30 mouse cellular contexts compared by ENCODE assay signal in the genomic region with DNA sequence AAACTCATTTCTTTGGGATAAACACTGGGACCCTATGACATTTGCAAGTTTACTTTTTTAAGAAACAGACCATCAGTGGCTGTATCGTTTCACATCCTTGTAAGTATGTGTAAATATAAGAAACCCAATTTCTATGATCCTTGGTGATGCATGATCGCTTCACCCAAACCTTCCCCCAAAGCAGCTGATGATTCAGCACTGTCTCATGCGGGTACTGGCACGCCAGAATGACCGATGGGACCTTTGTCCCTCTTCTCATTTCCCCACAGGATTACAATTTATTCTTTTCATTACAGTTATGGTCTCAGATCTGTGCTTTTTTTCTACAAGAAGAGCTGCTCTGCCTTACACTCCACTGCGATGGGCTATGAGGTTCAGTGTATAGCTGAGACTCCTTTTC. TPM values are rescaled to one million over a fixed set of nuclear protein-coding genes. Genes with fewer than 3 reads are reported as not detected.
DNase-seq lines count a peak whose midpoint lies in the region; ATAC-seq and TF ChIP-seq lines count a peak whose summit lies in the region.
"Had no signal": no experiment of that assay in that cellular context is flagged by ENCODE, and none has a peak within 500 bp of the region (broad histone marks: within the 10 kb centered on the region; RNA-seq: fewer than 3 reads in every experiment).

No protein-coding gene starts in this region.

- no peak overlapping the region for H3K27ac ChIP-seq in kidney, adult 2 months (ENCODE audit: insufficient read depth, low read depth, low read length)
- no peak overlapping the region for H3K27ac ChIP-seq in forebrain, embryonic 13.5 days
- no peak overlapping the region for H3K27ac ChIP-seq in forebrain, embryonic 11.5 days (ENCODE audit: low read depth, low read length)
- H3K27ac ChIP-seq: embryonic facial prominence, embryonic 12.5 days; embryonic facial prominence, embryonic 15.5 days; forebrain, embryonic 12.5 days; heart, adult 2 months; heart, embryonic 10.5 days; heart, embryonic 13.5 days; hindbrain, embryonic 14.5 days; hindbrain, postnatal 0 days had no signal

- ATAC-seq in forebrain, embryonic 13.5 days, result no peak
- ATAC-seq in forebrain, embryonic 11.5 days (replicated peaks; ENCODE audit: low FRiP score), result no peak
- ATAC-seq: forebrain, embryonic 16.5 days; hindbrain, postnatal 0 days; inflammation-experienced regulatory T-cells, adult 6 months; intestine, embryonic 16.5 days; Patski had no signal

- TF ChIP-seq CTCF in kidney, adult 2 months (conservative IDR thresholded peaks at IDR 0.05; ENCODE audit: insufficient read depth, insufficient read length, low read depth, low read length), result no peak
- TF ChIP-seq CTCF in C2C12 (IDR thresholded peaks at IDR 0.05; ENCODE audit: control insufficient read depth, insufficient read depth, insufficient read length), result no peak

- WGBS in kidney, adult 2 months, result 71% methylated on average over 6 of the region's 6 CpGs
- WGBS in forebrain, embryonic 13.5 days, result 94% methylated on average over 6 of the region's 6 CpGs
- 91% methylated on average over 6 of the region's 6 CpGs for WGBS in forebrain, embryonic 11.5 days

- H3K79me3 ChIP-seq in C2C12 (ENCODE audit: low read depth), result no peaks in the 10 kb centered on the region

- no peak overlapping the region for H3ac ChIP-seq in C2C12 (ENCODE audit: control insufficient read depth, insufficient read length, low read depth)

- H3K4me2 ChIP-seq in forebrain, embryonic 13.5 days, result no peak overlapping the region
- H3K4me2 ChIP-seq in forebrain, embryonic 11.5 days (ENCODE audit: low read depth, low read length, severe bottlenecking), result no peak overlapping the region
- H3K4me2 ChIP-seq: embryonic facial prominence, embryonic 12.5 days; embryonic facial prominence, embryonic 15.5 days; forebrain, embryonic 12.5 days; heart, embryonic 13.5 days; hindbrain, embryonic 14.5 days had no signal

- no peaks in the 10 kb centered on the region for H3K9me3 ChIP-seq in forebrain, embryonic 13.5 days (replicated peaks)
- H3K9me3 ChIP-seq in forebrain, embryonic 11.5 days (ENCODE audit: control insufficient read depth, low read length), result no peaks in the 10 kb centered on the region
- H3K9me3 ChIP-seq: embryonic facial prominence, embryonic 12.5 days; embryonic facial prominence, embryonic 15.5 days; forebrain, embryonic 12.5 days; heart, embryonic 10.5 days; heart, embryonic 13.5 days had no signal

- H3K9ac ChIP-seq in forebrain, embryonic 13.5 days, result no peak overlapping the region
- no peak overlapping the region for H3K9ac ChIP-seq in forebrain, embryonic 11.5 days (ENCODE audit: low read length)
- H3K9ac ChIP-seq: embryonic facial prominence, embryonic 12.5 days; embryonic facial prominence, embryonic 15.5 days; forebrain, embryonic 12.5 days; heart, embryonic 13.5 days; hindbrain, embryonic 14.5 days had no signal

- no peak for TF ChIP-seq POLR2A in kidney, adult 2 months (IDR thresholded peaks at IDR 0.05; ENCODE audit: low read depth, low read length)

- no peaks in the 10 kb centered on the region for H3K27me3 ChIP-seq in kidney, adult 2 months (replicated peaks; ENCODE audit: control insufficient read depth, insufficient read depth, low read length)
- H3K27me3 ChIP-seq in C2C12 (ENCODE audit: control insufficient read depth, insufficient read depth, insufficient read length), result no peaks in the 10 kb centered on the region
- H3K27me3 ChIP-seq in forebrain, embryonic 13.5 days, result no peaks in the 10 kb centered on the region
- no peaks in the 10 kb centered on the region for H3K27me3 ChIP-seq in forebrain, embryonic 11.5 days (ENCODE audit: control insufficient read depth, insufficient read depth, low read length)
- H3K27me3 ChIP-seq: embryonic facial prominence, embryonic 12.5 days; embryonic facial prominence, embryonic 15.5 days; forebrain, embryonic 12.5 days; heart, embryonic 13.5 days; Patski had no signal

- H3K36me3 ChIP-seq in kidney, adult 2 months (ENCODE audit: control insufficient read depth, insufficient read depth, low read length), result peaks cover 22% of the 10 kb centered on the region
- H3K36me3 ChIP-seq in C2C12 (ENCODE audit: control insufficient read depth, insufficient read depth), result peaks cover 86% of the 10 kb centered on the region
- peaks cover 93% of the 10 kb centered on the region for H3K36me3 ChIP-seq in forebrain, embryonic 13.5 days (ENCODE audit: poor library complexity, severe bottlenecking)
- H3K36me3 ChIP-seq in forebrain, embryonic 11.5 days (ENCODE audit: control insufficient read depth, insufficient read depth, low read length), result peaks cover 16% of the 10 kb centered on the region

- H3K4me3 ChIP-seq in kidney, adult 2 months (ENCODE audit: insufficient read depth, low read depth, low read length), result no peak overlapping the region
- no peak overlapping the region for H3K4me3 ChIP-seq in C2C12 (ENCODE audit: insufficient read depth, poor library complexity, severe bottlenecking)
- no peak overlapping the region for H3K4me3 ChIP-seq in forebrain, embryonic 13.5 days
- no peak overlapping the region for H3K4me3 ChIP-seq in forebrain, embryonic 11.5 days (ENCODE audit: low read depth, low read length)
- H3K4me3 ChIP-seq: embryonic facial prominence, embryonic 12.5 days; embryonic facial prominence, embryonic 15.5 days; forebrain, embryonic 12.5 days; heart, adult 2 months; heart, embryonic 10.5 days; heart, embryonic 13.5 days had no signal

- H3K79me2 ChIP-seq in C2C12 (ENCODE audit: control insufficient read depth, insufficient read depth), result no peaks in the 10 kb centered on the region

- DNase-seq in adrenal gland, adult 2 months, result peak; percentile 70
- DNase-seq in adrenal gland, postnatal 10 days, result no peak
- DNase-seq in kidney, adult 2 months, result peak; percentile 16
- DNase-seq in kidney, postnatal 14 days, result no peak
- DNase-seq in adrenal gland, postnatal 36 days, result peak; percentile 56 to 66
- DNase-seq in forebrain, embryonic 11.5 days (ENCODE audit: low spot score), result no peak
- DNase-seq: cerebellum, adult 11 months; cerebellum, adult 2 months; cerebellum, adult 9-11 months; cerebellum, postnatal 25 days; gastrocnemius, postnatal 10 days; gastrocnemius, postnatal 36 days; heart, adult 2 months; heart, postnatal 14 days; heart, postnatal 4 days; kidney, adult 18-20 months had no signal

- no peaks in the 10 kb centered on the region for H3K4me1 ChIP-seq in kidney, adult 2 months (ENCODE audit: control insufficient read depth, insufficient read depth, low read length)
- no peaks in the 10 kb centered on the region for H3K4me1 ChIP-seq in forebrain, embryonic 13.5 days
- no peaks in the 10 kb centered on the region for H3K4me1 ChIP-seq in forebrain, embryonic 11.5 days (replicated peaks; ENCODE audit: control insufficient read depth, insufficient read depth, low read length)
- H3K4me1 ChIP-seq: embryonic facial prominence, embryonic 12.5 days; embryonic facial prominence, embryonic 15.5 days; forebrain, embryonic 12.5 days; heart, embryonic 10.5 days; heart, embryonic 13.5 days had no signal

TF ChIP-seq in C2C12, 6 proteins besides CTCF, POLR2A, EP300 and RAD21:
- no peak for TF ChIP-seq FOSL1 (IDR thresholded peaks at IDR 0.05; ENCODE audit: insufficient read depth, low read length, poor library complexity, severe bottlenecking)
- TF ChIP-seq MYOD1 (IDR thresholded peaks at IDR 0.05; ENCODE audit: control insufficient read depth, insufficient read length, low read depth), result no peak
- TF ChIP-seq MAX (IDR thresholded peaks at IDR 0.05), result no peak
- TF ChIP-seq CEBPB (IDR thresholded peaks at IDR 0.05; ENCODE audit: low read depth), result peak; percentile 90
- TF ChIP-seq USF1 (IDR thresholded peaks at IDR 0.05; ENCODE audit: low read depth), result no peak
- TF ChIP-seq MYOG (IDR thresholded peaks at IDR 0.05; ENCODE audit: control insufficient read depth, extremely low read depth, insufficient read length), result no peak

RNA-seq across cellular contexts. Expression of gene Cplx1, which starts 23.2 kb away (rescaled TPM):
- 1 to 10 TPM; 2.0 to 3.7 TPM for total RNA-seq in adrenal gland, adult 2 months (2021)
- polyA plus RNA-seq in adrenal gland, adult 2 months (2012; rRNA removed), result 0.83 and 1.6 TPM in 2 replicates
- total RNA-seq in adrenal gland, postnatal 10 days (2021), result 10 to 100 TPM in 1 of 2 experiments, 1 to 10 TPM in 1; 7.1 to 13.8 TPM
- polyA plus RNA-seq in kidney, adult 2 months (2012; rRNA removed), result 0.26 and 0.59 TPM in 2 replicates
- not detected for polyA plus RNA-seq in C2C12 (2012; fragmentation: generic; extraction: Trizol)
- 1 to 10 TPM; 1.9 to 2.1 TPM for total RNA-seq in adrenal gland, postnatal 36 days (2021)
- polyA plus RNA-seq in forebrain, embryonic 13.5 days (2015; fragmentation: Nextera tagmentation; extraction: Ambion mirVana), result 31.4 and 33.8 TPM in 2 replicates
- 5.3 and 5.7 TPM in 2 replicates for polyA plus RNA-seq in forebrain, embryonic 11.5 days (2014; fragmentation: Nextera tagmentation; extraction: Ambion mirVana)
- total RNA-seq: gastrocnemius, postnatal 36 days; granulocyte monocyte progenitor cell, adult 5-6 weeks had no signal
- polyA plus RNA-seq: inflammation-experienced regulatory T-cells, adult 6 months; Patski had no signal

RNA-seq across cellular contexts. Expression of gene Gak, which starts 56.5 kb away (rescaled TPM):
- 10 to 100 TPM; 86.4 to 87.1 TPM for total RNA-seq in adrenal gland, adult 2 months (2021)
- polyA plus RNA-seq in adrenal gland, adult 2 months (2012; rRNA removed), result 72.8 and 87.2 TPM in 2 replicates
- 10 to 100 TPM; 65.8 to 74.6 TPM for total RNA-seq in adrenal gland, postnatal 10 days (2021)
- polyA plus RNA-seq in kidney, adult 2 months (2012; rRNA removed), result 80.5 and 89.0 TPM in 2 replicates
- 44.0 TPM for polyA plus RNA-seq in C2C12 (2012; fragmentation: generic; extraction: Trizol)
- total RNA-seq in adrenal gland, postnatal 36 days (2021), result 10 to 100 TPM; 81.2 to 82.4 TPM
- 45.3 and 50.5 TPM in 2 replicates for polyA plus RNA-seq in forebrain, embryonic 13.5 days (2015; fragmentation: Nextera tagmentation; extraction: Ambion mirVana)
- 51.2 and 57.1 TPM in 2 replicates for polyA plus RNA-seq in forebrain, embryonic 11.5 days (2014; fragmentation: Nextera tagmentation; extraction: Ambion mirVana)

RNA-seq across cellular contexts. Expression of gene Tmem175, which starts 56.5 kb away (rescaled TPM):
- total RNA-seq in adrenal gland, adult 2 months (2021), result 10 to 100 TPM; 25.7 to 28.5 TPM
- polyA plus RNA-seq in adrenal gland, adult 2 months (2012; rRNA removed), result 50.2 and 61.8 TPM in 2 replicates
- total RNA-seq in adrenal gland, postnatal 10 days (2021), result 10 to 100 TPM; 20.3 to 22.8 TPM
- polyA plus RNA-seq in kidney, adult 2 months (2012; rRNA removed), result 67.1 and 76.4 TPM in 2 replicates
- polyA plus RNA-seq in C2C12 (2012; fragmentation: generic; extraction: Trizol), result 9.1 TPM
- 10 to 100 TPM; 21.2 to 31.3 TPM for total RNA-seq in adrenal gland, postnatal 36 days (2021)
- polyA plus RNA-seq in forebrain, embryonic 13.5 days (2015; fragmentation: Nextera tagmentation; extraction: Ambion mirVana), result 19.9 and 20.0 TPM in 2 replicates
- polyA plus RNA-seq in forebrain, embryonic 11.5 days (2014; fragmentation: Nextera tagmentation; extraction: Ambion mirVana), result 19.4 and 22.2 TPM in 2 replicates

Comparison
In these comparisons a context has a peak if more than half of its experiments do, and no peak if none do; other contexts are left out.
1. DNase-seq: peak in adrenal gland, adult 2 months (single experiment), kidney, adult 2 months (single experiment) and adrenal gland, postnatal 36 days (2 of 2); none in adrenal gland, postnatal 10 days (single experiment), kidney, postnatal 14 days (single experiment) and forebrain, embryonic 11.5 days (single experiment).